ENCODE assay signal across 24 mouse cellular contexts in genomic region chr4:90014203-90014602, GRCm38 (mm10).
DNase-seq lines count a peak whose midpoint lies in the region; ATAC-seq and TF ChIP-seq lines count a peak whose summit lies in the region.
"Had no signal": no experiment of that assay in that cellular context is flagged by ENCODE, and none has a peak within 500 bp of the region (broad histone marks: within the 10 kb centered on the region; RNA-seq: fewer than 3 reads in every experiment).

No protein-coding gene starts in this region.

- DNase-seq in cerebellum, postnatal 10 days: peak; percentile 4 to 20
- no peak for DNase-seq in cerebellum, postnatal 4 days (ENCODE audit: low spot score in 2 of 2)
- peak; percentile 14 for DNase-seq in layer of hippocampus, adult 11-12 months (ENCODE audit: low spot score)
- no peak for DNase-seq in layer of hippocampus, postnatal 25 days (ENCODE audit: extremely low spot score in 1 of 2, low spot score in 1 of 2)
- DNase-seq in layer of hippocampus, adult 8-10 months (ENCODE audit: low spot score in 2 of 2): peak; percentile 7 to 27
- no peak for DNase-seq in gastrocnemius, adult 2 months
- DNase-seq: adrenal gland, postnatal 14 days; B cell, adult 2 months; cerebellum, adult 2 months; cerebellum, postnatal 14 days; gastrocnemius, postnatal 14 days; heart, adult 2 months; heart, postnatal 14 days had no signal

- no peaks in the 10 kb centered on the region for H3K27me3 ChIP-seq in C2C12 (ENCODE audit: control insufficient read depth, insufficient read depth, insufficient read length)
- H3K27me3 ChIP-seq in intestine, embryonic 15.5 days (replicated peaks): no peaks in the 10 kb centered on the region
- H3K27me3 ChIP-seq: embryonic facial prominence, embryonic 12.5 days; forebrain, embryonic 12.5 days; heart, embryonic 15.5 days; hindbrain, embryonic 15.5 days; Patski had no signal

- H3K9ac ChIP-seq in intestine, embryonic 15.5 days: no peak overlapping the region
- H3K9ac ChIP-seq: embryonic facial prominence, embryonic 12.5 days; forebrain, embryonic 12.5 days; heart, embryonic 15.5 days; hindbrain, embryonic 15.5 days had no signal

- intact Hi-C loops in gastrocnemius, adult 2 months (cut with DNase I): no loop called here

- H3K27ac ChIP-seq in gastrocnemius, adult 2 months: no peak overlapping the region
- no peak overlapping the region for H3K27ac ChIP-seq in intestine, embryonic 15.5 days
- H3K27ac ChIP-seq: embryonic facial prominence, embryonic 12.5 days; forebrain, embryonic 12.5 days; heart, adult 2 months; heart, embryonic 15.5 days; hindbrain, embryonic 10.5 days; hindbrain, embryonic 15.5 days had no signal

- no peaks in the 10 kb centered on the region for H3K9me3 ChIP-seq in intestine, embryonic 15.5 days
- H3K9me3 ChIP-seq: embryonic facial prominence, embryonic 12.5 days; forebrain, embryonic 12.5 days; heart, embryonic 15.5 days; hindbrain, embryonic 10.5 days; hindbrain, embryonic 15.5 days had no signal

- H3K4me1 ChIP-seq in intestine, embryonic 15.5 days (replicated peaks): no peaks in the 10 kb centered on the region
- H3K4me1 ChIP-seq: embryonic facial prominence, embryonic 12.5 days; forebrain, embryonic 12.5 days; heart, embryonic 15.5 days; hindbrain, embryonic 10.5 days; hindbrain, embryonic 15.5 days had no signal

- H3K4me2 ChIP-seq in intestine, embryonic 15.5 days (replicated peaks): no peak overlapping the region
- H3K4me2 ChIP-seq: embryonic facial prominence, embryonic 12.5 days; forebrain, embryonic 12.5 days; heart, embryonic 11.5 days; heart, embryonic 15.5 days; hindbrain, embryonic 15.5 days had no signal

- TF ChIP-seq CTCF in C2C12 (IDR thresholded peaks at IDR 0.05; ENCODE audit: control insufficient read depth, insufficient read depth, insufficient read length): no peak
- no peak for TF ChIP-seq CTCF in gastrocnemius, adult 2 months (IDR thresholded peaks at IDR 0.05)

- ATAC-seq in intestine, embryonic 15.5 days: no peak
- ATAC-seq: activated CD4-positive, CD25-positive, alpha-beta regulatory T cell, adult 4 months; inflammation-experienced regulatory T-cells, adult 6 months; Patski had no signal

- H3K79me2 ChIP-seq in C2C12 (ENCODE audit: control insufficient read depth, insufficient read depth): no peaks in the 10 kb centered on the region

- H3K79me3 ChIP-seq in C2C12 (ENCODE audit: low read depth): no peaks in the 10 kb centered on the region

- H3ac ChIP-seq in C2C12 (ENCODE audit: control insufficient read depth, insufficient read length, low read depth): no peak overlapping the region

- no peaks in the 10 kb centered on the region for H3K36me3 ChIP-seq in C2C12 (ENCODE audit: control insufficient read depth, insufficient read depth)
- H3K36me3 ChIP-seq in intestine, embryonic 15.5 days: no peaks in the 10 kb centered on the region
- H3K36me3 ChIP-seq: embryonic facial prominence, embryonic 12.5 days; forebrain, embryonic 12.5 days; heart, embryonic 15.5 days; hindbrain, embryonic 10.5 days; hindbrain, embryonic 15.5 days had no signal

- no peak overlapping the region for H3K4me3 ChIP-seq in C2C12 (ENCODE audit: insufficient read depth, poor library complexity, severe bottlenecking)
- H3K4me3 ChIP-seq in gastrocnemius, adult 2 months: no peak overlapping the region
- H3K4me3 ChIP-seq in intestine, embryonic 15.5 days (replicated peaks): no peak overlapping the region
- H3K4me3 ChIP-seq: embryonic facial prominence, embryonic 12.5 days; forebrain, embryonic 12.5 days; heart, adult 2 months; heart, embryonic 15.5 days; hindbrain, embryonic 10.5 days; hindbrain, embryonic 15.5 days had no signal

TF ChIP-seq in C2C12, 6 proteins besides CTCF, POLR2A, EP300 and RAD21:
- TF ChIP-seq USF1 (IDR thresholded peaks at IDR 0.05; ENCODE audit: low read depth) (no peak), MYOD1 (IDR thresholded peaks at IDR 0.05; ENCODE audit: control insufficient read depth, insufficient read length, low read depth) (peak; percentile 79), FOSL1 (IDR thresholded peaks at IDR 0.05; ENCODE audit: insufficient read depth, low read length, poor library complexity, severe bottlenecking) (no peak), MAX (IDR thresholded peaks at IDR 0.05) (no peak), CEBPB (IDR thresholded peaks at IDR 0.05; ENCODE audit: low read depth) (no peak)

Comparison
In these comparisons a context has a peak if more than half of its experiments do, and no peak if none do; other contexts are left out.
1. DNase-seq: peak in cerebellum, postnatal 10 days (2 of 2), layer of hippocampus, adult 11-12 months (single experiment) and layer of hippocampus, adult 8-10 months (2 of 2); none in cerebellum, postnatal 4 days (0 of 2), layer of hippocampus, postnatal 25 days (0 of 2) and gastrocnemius, adult 2 months (single experiment).